Mouse (Mus musculus): Measurements from ENCODE around the gene Inpp5b. TPM values are rescaled to one million over a fixed set of nuclear protein-coding genes. Genes with fewer than 3 reads are reported as not detected.

Inpp5b gene
- 182 TPM for polyA plus RNA-seq (2017; shearing (Covaris generic))

DNA sequence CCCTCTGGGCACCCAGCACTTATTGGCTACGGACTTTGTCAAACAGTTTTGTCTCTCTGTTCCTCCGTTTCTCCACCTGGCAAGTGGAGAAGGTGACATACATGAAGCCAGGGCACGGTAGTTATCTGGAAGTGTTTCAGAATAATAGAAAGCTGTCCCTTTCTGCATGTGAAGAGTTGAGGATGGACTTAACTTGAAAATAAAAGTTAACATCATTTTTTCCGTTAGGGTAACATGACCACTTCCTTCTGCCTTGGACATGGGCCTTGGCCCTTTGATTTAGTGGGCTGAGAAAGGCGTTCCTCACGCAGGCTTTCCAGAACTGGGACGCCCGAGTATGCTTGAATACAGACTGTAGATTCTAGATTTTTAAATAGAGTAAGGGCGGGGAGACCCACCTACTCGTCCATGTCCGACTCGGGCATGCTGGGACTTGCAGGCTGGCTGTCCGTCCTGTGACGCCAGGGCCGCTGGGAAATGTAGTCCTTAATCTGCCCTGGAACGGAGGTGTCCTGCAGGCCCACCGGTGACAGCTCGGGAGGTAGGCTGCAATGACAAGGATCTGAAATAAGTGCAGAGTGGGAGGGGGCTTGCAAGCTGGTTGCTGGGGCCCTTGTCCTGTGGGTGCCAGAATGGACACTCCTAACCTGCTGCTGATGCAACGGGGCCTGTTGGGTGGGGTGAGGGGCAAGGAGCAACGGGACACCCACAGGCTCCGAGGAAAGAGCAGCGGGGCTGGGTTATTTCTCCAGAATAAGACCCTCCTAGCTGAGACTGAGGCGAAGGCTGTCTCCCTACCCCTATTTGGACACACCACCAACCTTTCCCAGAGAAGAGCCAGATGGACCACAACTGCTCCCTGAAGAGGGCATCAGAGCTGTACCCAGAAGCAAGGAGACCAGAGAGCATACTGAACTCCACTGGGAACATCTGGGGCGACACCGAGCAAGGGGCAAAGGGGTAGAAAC is at the start of gene Inpp5b:
TSS of gene Inpp5b (plus strand) at position 475 of the 968 bp plus-strand sequence.

DNA sequence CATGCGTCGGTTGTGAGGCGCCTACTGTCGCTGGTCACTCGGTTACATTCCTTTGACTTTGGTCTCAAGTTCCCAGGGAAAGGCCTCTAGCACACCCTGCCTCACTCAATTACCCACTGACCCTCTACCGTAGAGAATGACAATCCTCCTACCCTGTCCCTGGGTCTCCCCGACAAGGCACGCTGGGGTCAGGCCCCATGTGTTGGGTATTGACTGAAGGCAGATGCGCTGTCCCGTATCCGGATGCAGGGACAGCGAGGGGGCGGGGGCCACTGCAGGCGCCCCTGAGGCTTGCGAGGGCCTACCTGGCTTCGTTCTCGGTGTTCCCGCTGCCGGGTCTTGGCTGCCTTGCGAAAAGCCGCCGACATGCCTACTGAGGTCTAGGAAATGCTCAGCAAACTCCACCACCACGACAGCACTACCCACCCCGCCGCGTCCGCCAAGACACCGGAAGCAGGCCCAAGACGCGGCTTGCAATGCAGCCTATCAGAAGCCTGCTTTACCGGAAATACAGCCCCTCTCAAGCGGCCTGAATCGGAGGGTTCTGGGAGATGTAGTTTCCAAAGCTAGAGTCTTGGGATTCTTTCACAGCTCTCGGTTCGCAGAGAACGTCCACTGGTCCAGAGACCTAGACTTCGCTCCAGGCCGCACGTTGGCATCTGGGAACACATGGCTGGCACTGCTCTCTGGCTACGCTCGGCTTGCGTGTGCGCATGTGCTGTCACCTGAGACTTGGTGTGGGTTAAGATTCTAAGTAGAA is 48.3 kb upstream of the Inpp5b start, which contains the start of gene Utp11:
TSS of gene Utp11 (minus strand) at position 466 of the 760 bp plus-strand sequence.

DNA sequence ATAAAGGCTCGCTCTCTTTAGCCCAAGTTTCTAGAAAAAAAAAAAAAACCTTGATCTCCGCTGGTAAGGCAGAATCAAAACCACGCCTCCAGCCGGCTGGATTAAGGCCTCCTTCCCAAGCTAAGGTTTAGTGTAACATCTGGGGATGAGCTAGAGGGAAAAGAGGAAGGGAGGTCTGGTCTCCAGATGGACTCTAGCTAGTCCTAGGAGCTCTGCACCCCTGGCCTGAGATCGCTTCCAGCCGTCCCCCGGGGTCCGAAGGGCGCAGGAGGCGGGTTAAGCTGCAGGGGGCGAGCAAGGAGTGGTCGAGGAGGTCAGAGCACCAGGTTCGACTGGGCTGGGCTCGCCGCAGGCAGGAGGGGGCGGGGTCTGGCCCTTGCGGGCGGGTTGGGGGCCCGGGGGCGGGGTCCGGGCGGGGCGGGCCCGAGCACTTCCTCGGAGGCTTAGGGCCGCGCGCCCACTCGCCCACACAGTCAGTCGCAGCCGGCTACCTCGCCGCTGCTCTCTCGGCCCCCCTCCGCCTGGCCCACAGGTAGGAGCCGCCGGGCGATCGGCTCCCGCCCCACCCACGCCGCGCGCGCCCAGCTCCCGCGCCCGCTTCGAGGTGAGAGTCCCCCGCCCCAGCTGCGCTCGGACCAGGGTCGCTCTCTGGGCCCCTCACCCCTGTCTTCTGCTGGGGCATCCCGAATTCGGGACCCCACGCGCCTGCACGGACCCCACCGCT is 41.2 kb upstream of the Inpp5b start, which contains the start of gene Fhl3:
TSS of gene Fhl3 (plus strand) at position 454 of the 724 bp plus-strand sequence.

GRCm38 (mm10) chr4:124714545-124715481 is 26.8 kb upstream of the Inpp5b start, which contains the start of gene Sf3a3:
TSS of gene Sf3a3 (plus strand) at chr4:124714776.

DNA sequence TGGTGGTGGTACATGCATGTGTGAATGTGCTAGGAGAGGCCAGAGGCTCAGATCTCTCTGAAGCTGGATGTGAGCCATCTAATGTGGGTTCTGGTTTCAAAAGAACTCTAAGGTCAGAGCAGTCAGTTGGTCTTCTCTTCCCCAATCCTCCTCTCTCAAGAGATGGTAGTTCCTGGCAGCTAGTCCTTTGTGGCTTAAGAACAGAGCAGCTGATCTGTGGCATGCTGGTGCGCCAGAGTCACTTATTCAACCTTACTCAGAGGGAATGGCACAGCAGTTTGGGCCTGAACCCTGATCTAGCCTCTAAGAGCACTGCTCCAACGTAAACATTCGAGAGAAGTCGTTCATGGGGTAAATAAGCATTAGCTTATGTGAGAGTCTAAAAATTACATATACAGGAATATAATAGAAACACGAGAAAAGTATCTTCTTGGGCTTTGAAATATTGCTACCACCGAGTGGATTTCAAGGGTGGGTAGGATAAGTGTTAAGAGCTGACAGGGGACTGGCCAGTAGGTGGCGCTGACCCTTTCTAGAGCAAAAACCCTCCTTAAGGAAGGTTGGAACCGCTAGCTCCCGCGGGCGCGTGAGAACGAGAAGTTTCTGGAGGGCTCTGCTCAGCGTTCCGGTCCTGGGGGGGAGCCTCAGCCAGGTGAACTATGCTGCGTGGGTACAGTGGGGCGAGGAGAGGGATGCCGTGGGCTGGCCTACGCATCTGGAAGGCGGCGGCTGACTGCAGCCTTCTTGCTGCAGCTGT is 60.1 kb downstream of the Inpp5b start, which contains the start of gene Mtf1:
TSS of gene Mtf1 (plus strand) at position 553 of the 757 bp plus-strand sequence.

GRCm38 (mm10) chr4:124850261-124850913 is 108.7 kb downstream of the Inpp5b start, which contains the start of gene Yrdc:
TSS of gene Yrdc (plus strand) at chr4:124850679.

Other genes starting within 250 kb of the Inpp5b start
- not detected for gene 3100002H09Rik, start 131.0 kb upstream of the Inpp5b start, polyA plus RNA-seq (2017; shearing (Covaris generic))
- not detected for gene Pou3f1, start 85.0 kb upstream of the Inpp5b start, polyA plus RNA-seq (2017; shearing (Covaris generic))
- gene Utp11, start 48.2 kb upstream of the Inpp5b start, polyA plus RNA-seq (2017; shearing (Covaris generic)) = 80.7 TPM
- gene Fhl3, start 41.1 kb upstream of the Inpp5b start, polyA plus RNA-seq (2017; shearing (Covaris generic)) = 0.99 TPM
- gene Sf3a3, start 27.1 kb upstream of the Inpp5b start, polyA plus RNA-seq (2017; shearing (Covaris generic)) = 141 TPM
- gene Mtf1, start 60.3 kb downstream of the Inpp5b start, polyA plus RNA-seq (2017; shearing (Covaris generic)) = 25.5 TPM
- gene Yrdc, start 108.8 kb downstream of the Inpp5b start, polyA plus RNA-seq (2017; shearing (Covaris generic)) = 5.3 TPM
- gene 1110065P20Rik, start 109.3 kb downstream of the Inpp5b start, polyA plus RNA-seq (2017; shearing (Covaris generic)) = 8.0 TPM
- 0.28 TPM for gene Maneal, start 120.3 kb downstream of the Inpp5b start, polyA plus RNA-seq (2017; shearing (Covaris generic))
- gene Epha10, start 139.0 kb downstream of the Inpp5b start, polyA plus RNA-seq (2017; shearing (Covaris generic)) = not detected
- gene 9930104L06Rik, start 195.2 kb downstream of the Inpp5b start, polyA plus RNA-seq (2017; shearing (Covaris generic)) = 21.0 TPM
- 16.5 TPM for gene Cdca8, start 197.5 kb downstream of the Inpp5b start, polyA plus RNA-seq (2017; shearing (Covaris generic))
- gene Rspo1, start 244.6 kb downstream of the Inpp5b start, polyA plus RNA-seq (2017; shearing (Covaris generic)) = not detected